Mouse (Mus musculus) kidney, embryonic 15.5 days (tissue): ENCODE measurements around the gene Net1. TPM values are rescaled to one million over a fixed set of nuclear protein-coding genes. Genes with fewer than 3 reads are reported as not detected.
"Not testable (repeated sequence)": the region's sequence is repeated elsewhere in the genome, so short reads cannot be mapped to it uniquely, and the experiment has no call there.

Source experiments
- ATAC-seq: fragments of 200-750 bp; cut with Nextera tagmentation; replicated peaks from 2 replicates; pipeline ENCODE4 v1.8.0; 2017; ENCODE audit warnings: moderate TSS enrichment; ENCODE audit not compliant: low FRiP score
- H3K27ac ChIP-seq: fragments of 300-500 bp; sonication (generic); 2 replicates; pipeline ENCODE4 v1.5.1; 2015; ENCODE audit warnings: mild to moderate bottlenecking, inconsistent platforms
- H3K27me3 ChIP-seq: fragments of 300-500 bp; sonication (generic); 2 replicates; pipeline ENCODE4 v1.6.1; 2015; ENCODE audit warnings: inconsistent platforms
- H3K36me3 ChIP-seq: fragments of 300-500 bp; sonication (generic); 2 replicates; pipeline ENCODE4 v1.6.1; 2015; ENCODE audit warnings: inconsistent platforms
- H3K4me1 ChIP-seq: fragments of 300-500 bp; sonication (generic); 2 replicates; pipeline ENCODE4 v1.6.1; 2015; ENCODE audit warnings: inconsistent platforms
- H3K4me2 ChIP-seq: fragments of 300-500 bp; sonication (generic); 2 replicates; pipeline ENCODE4 v1.6.1; 2015; ENCODE audit warnings: moderate library complexity, mild to moderate bottlenecking, inconsistent platforms
- H3K4me3 ChIP-seq: fragments of 300-500 bp; sonication (generic); replicated peaks from 2 replicates; pipeline ENCODE4 v1.5.1; 2015; ENCODE audit warnings: mild to moderate bottlenecking, inconsistent platforms
- H3K9ac ChIP-seq: fragments of 300-500 bp; sonication (generic); 2 replicates; pipeline ENCODE4 v1.6.1; 2015; ENCODE audit warnings: mild to moderate bottlenecking, inconsistent platforms
- H3K9me3 ChIP-seq: fragments of 300-500 bp; sonication (generic); replicated peaks from 2 replicates; pipeline ENCODE4 v1.6.1; 2016; ENCODE audit warnings: inconsistent platforms
- WGBS: fragments of 180-500 bp; shearing (Covaris S2); methylation state at CpG from one replicate; pipeline ENCODE4 v1.1.7; 2015; ENCODE audit warnings: mixed read lengths; 5-methylcytosine and 5-hydroxymethylcytosine counted together
- polyA plus RNA-seq: library from polyadenylated mRNA; unstranded; fragments of >200 nt; fragmentation: Nextera tagmentation; extraction: Ambion mirVana; gene quantifications from 2 replicates; pipeline ENCODE4 v1.2.1, GENCODE M21; 2015

The Net1 gene
- polyA plus RNA-seq, 1 experiment from 2014 or later = 62.9 TPM

DNA sequence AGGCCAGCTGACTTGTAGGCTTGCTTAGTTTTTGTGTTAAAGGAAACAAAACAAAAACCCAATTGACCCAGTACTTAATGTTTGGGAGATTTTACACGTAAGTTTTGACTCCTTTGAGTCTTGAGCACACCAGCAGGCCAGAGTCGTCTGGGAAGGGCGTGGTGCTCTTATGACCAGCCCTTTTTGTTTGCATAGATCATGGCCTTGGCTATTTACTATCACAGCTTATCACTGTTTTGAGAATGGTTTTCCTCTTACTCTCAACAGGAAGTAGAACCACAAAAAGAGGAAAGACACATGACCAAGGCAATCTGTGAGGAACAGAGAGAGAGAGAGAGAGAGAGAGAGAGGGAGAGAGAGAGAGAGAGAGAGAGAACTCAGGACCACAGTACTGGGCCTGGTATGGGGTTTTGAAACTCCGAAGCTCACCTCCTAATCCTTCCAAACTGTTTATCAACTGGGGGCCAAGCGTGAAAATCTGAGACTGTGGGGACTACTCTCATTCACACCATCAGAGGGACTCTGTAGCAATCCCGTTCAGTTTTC is 10.8 kb downstream of the Net1 start:
- Histone ChIP-seq H3K9ac (no peak overlapping the region), H3K27ac (no peak overlapping the region), H3K27me3 (no peaks in the 10 kb centered on the region), H3K4me2 (no peak overlapping the region), H3K36me3 (peaks cover 33% of the 10 kb centered on the region; the same call in 1 of the 2 replicates), H3K4me1 (no peaks in the 10 kb centered on the region), H3K4me3 (no peak overlapping the region), H3K9me3 (no peaks in the 10 kb centered on the region)
- WGBS = 83% methylated on average over 6 of the region's 6 CpGs
- no peak for ATAC-seq

DNA sequence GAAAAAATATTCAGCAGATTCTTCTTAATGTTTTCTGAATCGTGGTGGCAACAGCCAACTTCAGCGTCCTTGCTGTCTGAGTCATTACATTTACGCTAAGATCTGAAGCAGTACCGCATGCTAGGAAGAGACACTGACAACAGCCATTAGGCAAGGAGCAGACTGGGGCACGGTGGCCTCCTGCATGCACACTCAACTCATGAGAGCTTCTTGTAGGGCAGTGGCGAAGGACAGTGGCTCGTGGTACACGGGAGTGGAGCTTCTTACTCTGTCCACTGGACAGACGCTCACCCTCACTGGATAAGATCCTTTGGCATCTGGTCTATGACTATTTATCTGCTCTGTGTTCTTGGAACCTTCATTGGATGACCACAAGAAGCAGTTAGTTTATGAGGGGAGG is 18.7 kb downstream of the Net1 start:
- peaks cover 3% of the 10 kb centered on the region; the same call in 1 of the 2 replicates for H3K4me1 ChIP-seq
- no peak overlapping the region for H3K4me3 ChIP-seq
- 79% methylated on average over 9 of the region's 9 CpGs for WGBS
- no peaks in the 10 kb centered on the region for H3K9me3 ChIP-seq
- peaks cover 19% of the 10 kb centered on the region for H3K36me3 ChIP-seq
- ATAC-seq = no peak
- 0 out of 2 replicates have a peak overlapping the region, but pooled peaks have one; percentile 6 for H3K27ac ChIP-seq
- H3K9ac ChIP-seq = no peak overlapping the region
- H3K4me2 ChIP-seq = no peak overlapping the region
- no peaks in the 10 kb centered on the region for H3K27me3 ChIP-seq

DNA sequence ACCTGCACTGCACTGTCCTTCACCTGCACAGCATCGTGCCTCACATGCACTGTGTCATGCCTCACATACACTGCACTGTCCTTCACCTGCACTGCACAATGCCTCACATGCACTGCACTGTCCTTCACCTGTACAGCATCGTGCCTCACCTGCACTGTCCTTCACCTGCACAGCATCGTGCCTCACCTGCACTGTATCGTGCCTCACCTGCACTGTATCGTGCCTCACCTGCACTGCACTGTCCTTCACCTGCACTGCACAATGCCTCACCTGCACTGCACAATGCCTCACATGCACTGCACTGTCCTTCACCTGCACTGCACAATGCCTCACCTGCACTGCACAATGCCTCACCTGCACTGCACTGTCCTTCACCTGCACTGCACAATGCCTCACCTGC is 19.8 kb downstream of the Net1 start:
- H3K36me3 ChIP-seq = peaks cover 15% of the 10 kb centered on the region
- WGBS = 94% methylated on average over 5 of the region's 5 CpGs
- H3K9ac ChIP-seq, H3K27me3 ChIP-seq, H3K27ac ChIP-seq, ATAC-seq, H3K4me1 ChIP-seq, H3K4me2 ChIP-seq, H3K9me3 ChIP-seq, H3K4me3 ChIP-seq: not testable (repeated sequence)

DNA sequence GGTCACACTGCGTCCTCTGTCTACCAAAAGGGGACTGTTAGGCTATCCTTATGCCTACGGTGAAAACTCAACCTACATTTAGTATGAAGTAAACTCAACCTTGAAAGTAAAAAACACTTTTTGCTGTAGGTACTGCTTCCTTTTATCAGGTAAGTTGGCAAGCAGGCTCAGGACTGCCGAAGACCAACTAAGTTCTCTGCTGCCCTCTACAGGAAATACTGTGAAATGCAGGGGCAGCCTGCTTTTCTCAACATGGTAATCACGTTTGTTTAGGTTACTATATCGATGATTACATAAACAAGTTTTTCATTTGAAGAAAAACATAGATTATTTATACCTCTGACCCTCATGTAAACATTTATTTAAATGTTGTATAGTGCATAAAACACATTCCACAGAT is 21.1 kb downstream of the Net1 start:
- no peak for ATAC-seq
- Histone ChIP-seq H3K27ac (no peak overlapping the region), H3K9me3 (no peaks in the 10 kb centered on the region), H3K9ac (no peak overlapping the region), H3K36me3 (peaks cover 11% of the 10 kb centered on the region), H3K4me3 (no peak overlapping the region), H3K4me1 (peaks cover 13% of the 10 kb centered on the region), H3K27me3 (no peaks in the 10 kb centered on the region), H3K4me2 (no peak overlapping the region)
- WGBS = 34% methylated on average over 5 of the region's 5 CpGs

DNA sequence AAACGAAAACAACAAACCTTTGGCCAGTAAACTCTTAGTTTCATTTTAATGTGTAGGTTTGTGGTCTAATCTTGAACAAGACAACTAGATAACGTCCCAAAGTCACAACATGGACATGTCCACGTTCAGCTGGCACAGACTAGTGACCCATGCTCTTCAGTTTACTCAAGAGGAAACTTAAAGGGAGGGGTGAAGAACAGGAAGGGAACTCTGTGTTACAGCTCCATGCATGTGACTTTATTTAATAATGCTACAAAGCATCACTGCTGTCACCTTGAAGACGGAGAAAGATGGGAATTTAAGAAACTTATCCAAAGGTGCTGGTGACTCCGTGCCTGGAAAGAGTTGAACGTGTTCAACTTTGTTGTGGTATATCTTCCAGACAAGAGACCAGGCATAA is 22.0 kb downstream of the Net1 start:
- ATAC-seq = no peak
- Histone ChIP-seq H3K4me1 (peaks cover 19% of the 10 kb centered on the region), H3K9ac (no peak overlapping the region), H3K9me3 (no peaks in the 10 kb centered on the region), H3K4me3 (no peak overlapping the region), H3K4me2 (no peak overlapping the region), H3K27me3 (no peaks in the 10 kb centered on the region), H3K27ac (no peak overlapping the region), H3K36me3 (peaks cover 11% of the 10 kb centered on the region)
- 90% methylated on average over 6 of the region's 6 CpGs for WGBS

DNA sequence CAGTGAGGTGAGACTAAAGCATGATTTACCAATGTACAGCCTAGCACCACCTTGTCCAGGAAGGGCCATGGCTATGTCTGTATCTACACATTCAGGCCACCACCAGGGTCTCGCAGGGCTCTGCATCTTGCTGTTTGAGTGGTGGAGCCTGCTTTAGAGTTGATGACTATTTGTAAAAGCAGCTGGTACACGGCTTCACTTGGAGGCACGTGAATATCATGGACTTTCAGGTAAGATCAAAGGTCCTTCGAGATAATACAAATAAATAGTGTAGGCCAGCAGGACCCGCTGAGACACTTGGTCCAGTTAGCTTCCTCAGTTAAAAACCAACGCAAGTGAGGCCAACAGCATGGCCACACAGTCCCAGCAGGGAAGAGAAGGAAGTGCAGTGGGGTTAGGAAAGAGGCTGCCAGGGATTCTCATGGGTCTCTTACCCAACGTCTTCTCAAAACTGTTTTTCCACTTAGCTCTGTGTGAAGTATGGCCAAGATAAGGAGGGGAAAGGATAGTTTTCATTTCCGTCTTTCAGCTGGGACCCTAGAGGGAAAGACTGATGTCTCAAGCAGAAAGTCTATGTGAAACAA is 22.5 kb downstream of the Net1 start:
- Histone ChIP-seq H3K4me2 (no peak overlapping the region), H3K27ac (no peak overlapping the region), H3K4me3 (no peak overlapping the region), H3K9ac (no peak overlapping the region), H3K36me3 (peaks cover 11% of the 10 kb centered on the region), H3K9me3 (no peaks in the 10 kb centered on the region), H3K27me3 (no peaks in the 10 kb centered on the region), H3K4me1 (peaks cover 19% of the 10 kb centered on the region)
- 91% methylated on average over 8 of the region's 8 CpGs for WGBS
- no peak for ATAC-seq

DNA sequence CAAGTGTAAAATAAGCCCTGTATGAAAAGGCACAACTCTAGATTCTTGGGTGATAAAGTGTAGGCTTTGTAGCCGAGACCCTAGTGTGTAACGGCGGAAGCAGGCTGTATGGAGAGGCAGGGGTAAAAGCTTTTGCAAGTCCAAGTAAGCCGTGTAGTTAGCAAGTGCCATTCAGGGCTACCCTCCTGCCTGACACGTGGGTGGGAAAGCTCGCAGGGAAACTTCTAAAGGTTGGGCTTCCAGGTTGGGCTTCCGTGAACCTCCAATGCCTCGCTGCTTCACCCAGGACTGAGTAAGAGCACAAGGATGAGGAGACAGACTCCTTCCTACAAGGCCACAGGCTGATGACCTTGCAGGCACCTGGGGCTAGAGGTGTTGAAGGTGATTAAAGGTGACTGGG is 23.5 kb downstream of the Net1 start:
- H3K9me3 ChIP-seq = no peaks in the 10 kb centered on the region
- H3K4me3 ChIP-seq = no peak overlapping the region
- peaks cover 19% of the 10 kb centered on the region for H3K4me1 ChIP-seq
- 72% methylated on average over 8 of the region's 8 CpGs for WGBS
- no peak for ATAC-seq
- no peaks in the 10 kb centered on the region for H3K27me3 ChIP-seq
- H3K9ac ChIP-seq = no peak overlapping the region
- no peak overlapping the region for H3K27ac ChIP-seq
- H3K36me3 ChIP-seq = peaks cover 8% of the 10 kb centered on the region
- no peak overlapping the region for H3K4me2 ChIP-seq

DNA sequence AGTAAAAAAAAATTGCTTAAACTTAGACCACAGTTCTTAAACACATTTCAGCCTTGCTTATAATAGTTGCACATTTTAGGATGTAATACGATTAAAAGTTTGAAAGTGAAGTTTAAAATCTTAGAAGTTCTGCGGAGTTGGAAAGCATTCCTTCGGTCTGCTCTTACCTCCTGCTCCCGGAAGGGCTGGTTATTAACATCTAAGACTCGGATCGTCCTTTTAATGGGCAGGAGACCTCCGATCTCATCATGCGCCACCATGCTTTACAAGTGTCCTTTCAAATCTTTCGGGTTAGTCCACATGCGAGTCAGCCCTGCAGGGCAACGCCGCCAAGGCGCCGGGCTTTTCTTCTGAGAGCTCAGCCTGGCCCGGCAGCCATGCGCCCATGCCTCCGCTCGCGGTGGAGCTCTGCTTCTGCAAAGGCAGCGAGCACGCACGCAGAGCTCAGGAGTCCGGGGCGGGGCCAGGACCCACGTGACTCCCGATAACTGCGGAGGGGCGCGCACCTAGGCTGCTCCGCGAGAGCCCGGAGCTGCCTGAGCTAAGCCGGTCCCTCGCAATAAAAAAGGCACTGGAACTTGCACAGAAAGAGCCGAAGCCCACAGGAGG is 24.8 kb downstream of the Net1 start:
- peak overlapping the region; percentile 84 for H3K27ac ChIP-seq
- H3K27me3 ChIP-seq = no peaks in the 10 kb centered on the region
- H3K4me2 ChIP-seq = peak overlapping the region; percentile 67
- peak overlapping the region; percentile 65 for H3K9ac ChIP-seq
- H3K36me3 ChIP-seq = peaks cover 5% of the 10 kb centered on the region
- peaks cover 19% of the 10 kb centered on the region for H3K4me1 ChIP-seq
- no peaks in the 10 kb centered on the region for H3K9me3 ChIP-seq
- peak overlapping the region; percentile 62 for H3K4me3 ChIP-seq
- WGBS = under 1% methylated on average over 35 of the region's 35 CpGs
- ATAC-seq = peak; percentile 99

DNA sequence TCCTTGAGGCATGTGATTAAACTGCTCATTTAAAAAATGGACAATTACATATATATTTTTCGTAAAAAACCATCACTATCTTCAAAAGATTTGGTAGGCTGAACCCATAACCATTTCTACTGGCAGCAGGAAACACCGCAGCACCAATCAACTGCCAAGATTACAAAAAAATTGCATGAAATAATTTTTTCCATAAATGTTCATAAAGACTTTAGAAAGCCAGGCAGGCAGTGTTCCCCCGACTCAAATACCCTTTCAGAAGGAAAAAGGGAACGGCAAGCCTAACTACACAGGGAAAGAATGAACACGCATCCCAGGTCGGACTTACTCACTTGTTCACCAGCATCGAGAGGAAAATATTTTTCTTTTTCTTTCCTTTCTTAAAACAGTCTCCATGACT is 25.4 kb downstream of the Net1 start:
- H3K4me2 ChIP-seq = peak overlapping the region; percentile 67
- ATAC-seq = no peak
- H3K4me1 ChIP-seq = peaks cover 19% of the 10 kb centered on the region
- peak overlapping the region; percentile 62 for H3K4me3 ChIP-seq
- peaks cover 11% of the 10 kb centered on the region for H3K36me3 ChIP-seq
- 16% methylated on average over 7 of the region's 7 CpGs for WGBS
- H3K9me3 ChIP-seq = no peaks in the 10 kb centered on the region
- H3K27me3 ChIP-seq = no peaks in the 10 kb centered on the region
- H3K27ac ChIP-seq = no peak overlapping the region
- peak overlapping the region; percentile 65 for H3K9ac ChIP-seq

DNA sequence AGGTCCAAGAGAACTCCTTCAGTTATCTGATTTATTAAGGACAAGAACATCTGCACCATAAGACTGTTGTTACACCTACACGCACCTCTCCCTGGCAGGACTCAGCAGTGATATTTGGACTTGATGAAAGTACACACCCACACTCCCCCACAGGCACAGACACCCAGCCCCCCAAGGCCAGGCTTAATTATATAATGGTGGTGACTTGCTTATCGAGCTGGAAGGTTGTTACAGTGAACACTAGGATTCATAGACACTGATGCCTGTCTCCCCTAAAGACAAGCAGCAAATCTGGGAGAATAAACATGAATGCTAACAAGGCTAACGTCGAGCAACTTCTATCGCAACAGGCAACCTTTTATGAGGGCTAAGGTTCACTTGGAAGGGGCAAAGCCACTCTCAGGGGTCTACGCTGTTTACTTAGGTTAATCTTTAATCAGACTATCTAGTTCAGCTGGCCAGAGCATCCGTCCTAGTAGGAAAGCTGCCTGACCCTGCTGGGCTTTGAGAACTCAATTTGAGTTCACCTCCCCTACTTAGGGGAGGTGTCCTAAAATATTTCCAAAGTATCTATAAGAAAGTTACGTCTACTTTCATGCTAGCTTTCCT is 26.4 kb downstream of the Net1 start:
- Histone ChIP-seq H3K4me1 (peaks cover 19% of the 10 kb centered on the region), H3K9ac (no peak overlapping the region; the same call in 1 of the 2 replicates), H3K4me3 (peak overlapping the region; percentile 62), H3K27ac (peak overlapping the region; percentile 54), H3K9me3 (no peaks in the 10 kb centered on the region), H3K27me3 (no peaks in the 10 kb centered on the region), H3K36me3 (peaks cover 22% of the 10 kb centered on the region), H3K4me2 (peak overlapping the region; percentile 67)
- ATAC-seq = peak; percentile 19; the same call in 1 of the 2 replicates
- 28% methylated on average over 8 of the region's 8 CpGs for WGBS

DNA sequence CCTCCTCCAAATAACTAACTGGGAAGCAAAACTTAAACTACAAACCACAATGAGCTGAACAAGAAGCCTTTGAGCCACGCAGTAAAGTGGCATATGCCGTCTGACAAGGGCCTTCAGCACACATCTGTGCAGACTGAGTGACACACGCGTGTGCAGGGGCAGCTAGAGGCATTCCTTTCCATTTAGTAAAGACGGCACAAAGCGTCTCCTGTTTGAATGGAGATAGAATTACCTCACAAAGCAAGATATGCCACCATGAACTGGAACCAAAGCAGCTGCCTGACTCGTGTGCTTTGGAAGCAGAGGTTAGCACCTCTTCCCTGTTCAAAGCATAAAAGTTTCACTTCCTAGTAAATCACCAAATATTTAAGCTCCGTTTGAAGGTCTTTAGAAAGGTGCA is 28.0 kb downstream of the Net1 start:
- H3K27ac ChIP-seq = no peak overlapping the region

DNA sequence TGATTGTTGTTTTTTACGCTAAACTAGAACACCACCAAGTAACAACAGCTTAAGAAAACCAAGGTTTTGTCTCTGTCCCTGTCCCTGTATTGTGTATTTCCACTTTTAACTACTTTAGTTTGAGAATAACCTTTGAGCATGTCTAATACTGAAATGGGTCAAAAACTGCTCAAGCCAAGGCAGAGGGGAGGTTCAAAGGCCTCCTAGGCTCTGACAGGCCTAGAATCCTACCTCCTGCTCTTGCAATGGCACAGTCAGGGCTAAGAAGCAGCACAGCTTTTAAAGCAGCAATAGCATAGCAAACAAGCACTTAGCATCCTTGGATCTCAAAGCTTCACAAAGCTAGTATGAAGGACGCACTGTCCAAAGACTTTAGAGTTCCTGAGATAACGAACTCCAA is 28.9 kb downstream of the Net1 start:
- no peak overlapping the region for H3K9ac ChIP-seq
- no peak overlapping the region for H3K4me3 ChIP-seq
- no peaks in the 10 kb centered on the region for H3K27me3 ChIP-seq
- no peak overlapping the region for H3K27ac ChIP-seq
- no peak for ATAC-seq
- 91% methylated on average over 3 of the region's 3 CpGs for WGBS
- no peak overlapping the region for H3K4me2 ChIP-seq
- peaks cover 16% of the 10 kb centered on the region for H3K4me1 ChIP-seq
- H3K36me3 ChIP-seq = peaks cover 46% of the 10 kb centered on the region
- no peaks in the 10 kb centered on the region for H3K9me3 ChIP-seq

More for the DNA sequence above, 28.0 kb downstream of the Net1 start:
- ATAC-seq = no peak
- Histone ChIP-seq H3K4me2 (0 out of 2 replicates have a peak overlapping the region, but pooled peaks have one; percentile 6), H3K4me3 (no peak overlapping the region), H3K36me3 (peaks cover 37% of the 10 kb centered on the region), H3K9me3 (no peaks in the 10 kb centered on the region), H3K27me3 (no peaks in the 10 kb centered on the region), H3K4me1 (peaks cover 19% of the 10 kb centered on the region), H3K9ac (no peak overlapping the region)
- WGBS = 25% methylated on average over 8 of the region's 8 CpGs
